Mouse (Mus musculus) stomach, embryonic 15.5 days (tissue): ENCODE measurements around the gene 4930402H24Rik. TPM values are rescaled to one million over a fixed set of nuclear protein-coding genes. Genes with fewer than 3 reads are reported as not detected.

ENCODE experiments used
- ATAC-seq: fragments of 200-750 bp; cut with Nextera tagmentation; 2 replicates; pipeline ENCODE4 v1.8.0; 2017; ENCODE audit warnings: low read depth, moderate number of reproducible peaks, moderate TSS enrichment; ENCODE audit not compliant: insufficient read depth, low FRiP score
- H3K27ac ChIP-seq: fragments of 300-500 bp; sonication (generic); 2 replicates; pipeline ENCODE4 v1.5.1; 2015; ENCODE audit warnings: mild to moderate bottlenecking, inconsistent platforms
- H3K27me3 ChIP-seq: fragments of 300-500 bp; sonication (generic); replicated peaks from 2 replicates; pipeline ENCODE4 v1.6.1; 2015; ENCODE audit warnings: inconsistent platforms
- H3K36me3 ChIP-seq: fragments of 300-500 bp; sonication (generic); 2 replicates; pipeline ENCODE4 v1.6.1; 2015; ENCODE audit warnings: inconsistent platforms
- H3K4me1 ChIP-seq: fragments of 300-500 bp; sonication (generic); 2 replicates; pipeline ENCODE4 v1.6.1; 2015; ENCODE audit warnings: inconsistent platforms
- H3K4me2 ChIP-seq: fragments of 300-500 bp; sonication (generic); 2 replicates; pipeline ENCODE4 v1.6.1; 2015; ENCODE audit warnings: mild to moderate bottlenecking, inconsistent platforms
- H3K4me3 ChIP-seq: fragments of 300-500 bp; sonication (generic); replicated peaks from 2 replicates; pipeline ENCODE4 v1.5.1; 2015; ENCODE audit warnings: inconsistent platforms
- H3K9ac ChIP-seq: fragments of 300-500 bp; sonication (generic); 2 replicates; pipeline ENCODE4 v1.6.1; 2015; ENCODE audit warnings: inconsistent platforms
- H3K9me3 ChIP-seq: fragments of 300-500 bp; sonication (generic); 2 replicates; pipeline ENCODE4 v1.6.1; 2016; ENCODE audit warnings: inconsistent platforms
- WGBS: fragments of 180-500 bp; shearing (Covaris S2); methylation state at CpG from one replicate; pipeline ENCODE4 v1.1.7; 2015; 5-methylcytosine and 5-hydroxymethylcytosine counted together
- polyA plus RNA-seq: library from polyadenylated mRNA; unstranded; fragments of >200 nt; fragmentation: Nextera tagmentation; extraction: Ambion mirVana; gene quantifications from 2 replicates; pipeline ENCODE4 v1.2.1, GENCODE M21; 2015

4930402H24Rik gene
- polyA plus RNA-seq, 1 experiment from 2014 or later, result 29.8 TPM

GRCm38 (mm10) chr2:130911691-130912090, 5.5 kb upstream of the 4930402H24Rik start:
- ATAC-seq, result no peak
- Histone ChIP-seq H3K4me1 (peaks cover 5% of the 10 kb centered on the region; the same call in 1 of the 2 replicates), H3K9me3 (no peaks in the 10 kb centered on the region), H3K27me3 (no peaks in the 10 kb centered on the region), H3K36me3 (no peaks in the 10 kb centered on the region), H3K9ac (no peak overlapping the region), H3K4me3 (no peak overlapping the region), H3K4me2 (no peak overlapping the region), H3K27ac (no peak overlapping the region)
- WGBS, result 68% methylated on average over 1 of the region's 1 CpGs

- Histone ChIP-seq H3K9me3 (no peaks in the 10 kb centered on the region), H3K27me3 (no peaks in the 10 kb centered on the region), H3K4me1 (peaks cover 5% of the 10 kb centered on the region; the same call in 1 of the 2 replicates), H3K4me3 (peak overlapping the region; percentile 99), H3K4me2 (peak overlapping the region; percentile 80), H3K27ac (peak overlapping the region; percentile 78), H3K36me3 (no peaks in the 10 kb centered on the region), H3K9ac (peak overlapping the region; percentile 97)
- WGBS, result under 1% methylated on average over 55 of the region's 58 CpGs
- ATAC-seq, result peak; percentile 19; the same call in 1 of the 2 replicates
Measured at GRCm38 (mm10) chr2:130906584-130907315, 544 bp upstream of the 4930402H24Rik start.

- Histone ChIP-seq H3K4me1 (no peaks in the 10 kb centered on the region), H3K9ac (no peak overlapping the region), H3K4me2 (no peak overlapping the region), H3K27me3 (no peaks in the 10 kb centered on the region), H3K9me3 (no peaks in the 10 kb centered on the region), H3K36me3 (no peaks in the 10 kb centered on the region), H3K27ac (no peak overlapping the region), H3K4me3 (no peak overlapping the region)
- no peak; the same call in 1 of the 2 replicates for ATAC-seq
- 74% methylated on average over 2 of the region's 2 CpGs for WGBS
Measured at GRCm38 (mm10) chr2:130898783-130899182, 7.4 kb downstream of the 4930402H24Rik start.

GRCm38 (mm10) chr2:130897856-130898255, 8.3 kb downstream of the 4930402H24Rik start:
- Histone ChIP-seq H3K4me3 (no peak overlapping the region), H3K4me2 (no peak overlapping the region), H3K9ac (no peak overlapping the region), H3K27ac (no peak overlapping the region), H3K36me3 (no peaks in the 10 kb centered on the region), H3K4me1 (no peaks in the 10 kb centered on the region), H3K9me3 (no peaks in the 10 kb centered on the region), H3K27me3 (no peaks in the 10 kb centered on the region)
- 79% methylated on average over 2 of the region's 2 CpGs for WGBS
- no peak for ATAC-seq

- Histone ChIP-seq H3K9me3 (no peaks in the 10 kb centered on the region), H3K4me1 (no peaks in the 10 kb centered on the region), H3K9ac (no peak overlapping the region), H3K4me2 (no peak overlapping the region), H3K36me3 (no peaks in the 10 kb centered on the region), H3K27me3 (no peaks in the 10 kb centered on the region), H3K27ac (no peak overlapping the region), H3K4me3 (no peak overlapping the region)
- no peak for ATAC-seq
- WGBS, result 95% methylated on average over 2 of the region's 2 CpGs
Measured at GRCm38 (mm10) chr2:130896944-130897343, 9.3 kb downstream of the 4930402H24Rik start.

- H3K9me3 ChIP-seq, result no peaks in the 10 kb centered on the region
- no peaks in the 10 kb centered on the region for H3K27me3 ChIP-seq
- no peaks in the 10 kb centered on the region for H3K4me1 ChIP-seq
- 83% methylated on average over 1 of the region's 1 CpGs for WGBS
- no peak overlapping the region for H3K4me3 ChIP-seq
- H3K36me3 ChIP-seq, result no peaks in the 10 kb centered on the region
- no peak overlapping the region for H3K9ac ChIP-seq
- H3K27ac ChIP-seq, result no peak overlapping the region
- H3K4me2 ChIP-seq, result no peak overlapping the region
- ATAC-seq, result no peak
Measured at GRCm38 (mm10) chr2:130887456-130887855, 18.8 kb downstream of the 4930402H24Rik start.

- no peak overlapping the region for H3K4me2 ChIP-seq
- H3K27ac ChIP-seq, result no peak overlapping the region
- H3K9me3 ChIP-seq, result no peaks in the 10 kb centered on the region
- no peak for ATAC-seq
- no peaks in the 10 kb centered on the region for H3K36me3 ChIP-seq
- no peaks in the 10 kb centered on the region for H3K4me1 ChIP-seq
- no peak overlapping the region for H3K4me3 ChIP-seq
- H3K9ac ChIP-seq, result no peak overlapping the region
- no peaks in the 10 kb centered on the region for H3K27me3 ChIP-seq
Measured at GRCm38 (mm10) chr2:130886983-130887382, 19.2 kb downstream of the 4930402H24Rik start.

- no peaks in the 10 kb centered on the region for H3K9me3 ChIP-seq
- H3K36me3 ChIP-seq, result no peaks in the 10 kb centered on the region
- H3K27me3 ChIP-seq, result no peaks in the 10 kb centered on the region
- no peak overlapping the region for H3K4me2 ChIP-seq
- H3K4me1 ChIP-seq, result no peaks in the 10 kb centered on the region
- H3K27ac ChIP-seq, result no peak overlapping the region
- no peak overlapping the region for H3K9ac ChIP-seq
- 54% methylated on average over 3 of the region's 3 CpGs for WGBS
- H3K4me3 ChIP-seq, result no peak overlapping the region
- ATAC-seq, result no peak
Measured at GRCm38 (mm10) chr2:130877376-130877775, 28.8 kb downstream of the 4930402H24Rik start.

GRCm38 (mm10) chr2:130870916-130871315, 35.3 kb downstream of the 4930402H24Rik start:
- no peak for ATAC-seq
- no peak overlapping the region for H3K4me3 ChIP-seq
- no peaks in the 10 kb centered on the region for H3K9me3 ChIP-seq
- H3K4me1 ChIP-seq, result no peaks in the 10 kb centered on the region
- H3K9ac ChIP-seq, result no peak overlapping the region
- 90% methylated on average over 5 of the region's 5 CpGs for WGBS
- no peak overlapping the region for H3K27ac ChIP-seq
- no peak overlapping the region for H3K4me2 ChIP-seq
- no peaks in the 10 kb centered on the region for H3K27me3 ChIP-seq
- H3K36me3 ChIP-seq, result no peaks in the 10 kb centered on the region

- Histone ChIP-seq H3K36me3 (no peaks in the 10 kb centered on the region), H3K4me3 (no peak overlapping the region), H3K9me3 (no peaks in the 10 kb centered on the region), H3K27ac (no peak overlapping the region), H3K4me2 (no peak overlapping the region), H3K4me1 (no peaks in the 10 kb centered on the region), H3K9ac (no peak overlapping the region), H3K27me3 (no peaks in the 10 kb centered on the region)
- no peak for ATAC-seq
- 74% methylated on average over 3 of the region's 3 CpGs for WGBS
Measured at GRCm38 (mm10) chr2:130862091-130862490, 44.1 kb downstream of the 4930402H24Rik start.

- no peaks in the 10 kb centered on the region for H3K27me3 ChIP-seq
- no peaks in the 10 kb centered on the region for H3K36me3 ChIP-seq
- no peak overlapping the region for H3K9ac ChIP-seq
- no peak overlapping the region for H3K27ac ChIP-seq
- H3K9me3 ChIP-seq, result no peaks in the 10 kb centered on the region
- WGBS, result 100% methylated on average over 1 of the region's 1 CpGs
- no peaks in the 10 kb centered on the region for H3K4me1 ChIP-seq
- ATAC-seq, result no peak
- no peak overlapping the region for H3K4me2 ChIP-seq
- no peak overlapping the region for H3K4me3 ChIP-seq
Measured at GRCm38 (mm10) chr2:130852964-130853363, 53.2 kb downstream of the 4930402H24Rik start.

GRCm38 (mm10) chr2:130851363-130852246, 54.6 kb downstream of the 4930402H24Rik start:
- no peak overlapping the region for H3K4me3 ChIP-seq
- H3K4me2 ChIP-seq, result no peak overlapping the region
- H3K36me3 ChIP-seq, result no peaks in the 10 kb centered on the region
- no peaks in the 10 kb centered on the region for H3K27me3 ChIP-seq
- 68% methylated on average over 9 of the region's 9 CpGs for WGBS
- H3K27ac ChIP-seq, result no peak overlapping the region
- ATAC-seq, result peak; percentile 14; the same call in 1 of the 2 replicates
- no peaks in the 10 kb centered on the region for H3K9me3 ChIP-seq
- no peak overlapping the region for H3K9ac ChIP-seq
- H3K4me1 ChIP-seq, result no peaks in the 10 kb centered on the region
